Mouse (Mus musculus) mouse trophoblast stem cell (cell line): ENCODE measurements around the gene Col4a2.

Experiments used
- in situ Hi-C, 2 experiments: fragments of 300-500 bp; cut with MseI, MboI; formaldehyde crosslinking; loops; 2 replicates in 1 of 2; 3 replicates in 1 of 2; pipeline ENCODE4 v1.15.1; 2025

The Col4a2 gene

DNA sequence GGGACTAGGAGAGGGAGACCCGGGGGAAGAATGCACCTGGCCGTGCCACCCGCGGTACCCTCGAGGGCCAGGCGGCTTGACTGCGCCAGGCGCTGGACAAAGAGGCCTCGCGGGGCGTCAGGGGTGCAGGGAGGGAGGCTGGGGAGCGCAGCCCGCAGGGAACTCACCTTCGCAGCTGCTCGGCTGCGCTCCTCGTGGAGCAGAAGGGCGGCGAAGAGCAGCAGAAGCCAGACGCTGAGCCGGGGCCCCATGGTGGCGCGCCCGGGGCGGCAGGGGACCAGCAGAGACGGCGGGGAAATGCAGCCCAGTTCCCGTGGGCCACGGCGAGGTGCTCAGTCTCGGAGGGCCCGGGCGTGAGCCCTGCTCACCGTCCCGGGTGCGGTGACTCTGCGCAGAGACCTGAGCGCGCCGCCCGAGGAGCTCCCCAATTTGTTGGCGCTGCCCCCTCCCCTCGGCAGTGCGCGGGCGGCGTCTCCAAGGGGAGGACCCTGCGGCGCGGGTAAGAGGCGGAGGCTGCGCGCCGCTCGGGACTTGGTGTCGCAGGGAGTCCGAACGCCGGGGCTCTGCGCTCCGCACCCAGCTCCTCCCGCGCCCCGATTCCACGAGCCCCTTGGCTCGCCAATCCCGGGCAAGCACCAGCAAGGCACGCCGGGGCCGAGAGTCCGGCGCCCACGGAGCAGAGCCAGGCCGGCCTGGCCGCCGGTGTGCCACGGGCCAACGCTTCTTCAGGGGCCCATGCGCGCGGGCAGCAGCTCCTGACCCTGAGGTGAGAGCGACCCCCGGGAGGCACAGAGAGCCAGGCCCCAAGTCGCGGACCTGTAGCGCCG, at the start of gene Col4a2, which contains the start of gene Col4a1:
Gene Col4a2, plus strand, starts transcription at position 457 of the 827 bp plus-strand sequence.
Gene Col4a1, minus strand, starts transcription at position 478 of the 827 bp plus-strand sequence.
- in situ Hi-C loops = no loop called here

GRCm38 (mm10) chr8:11263848-11264247, 48.8 kb upstream of the Col4a2 start:
- in situ Hi-C loops = no loop called here

DNA sequence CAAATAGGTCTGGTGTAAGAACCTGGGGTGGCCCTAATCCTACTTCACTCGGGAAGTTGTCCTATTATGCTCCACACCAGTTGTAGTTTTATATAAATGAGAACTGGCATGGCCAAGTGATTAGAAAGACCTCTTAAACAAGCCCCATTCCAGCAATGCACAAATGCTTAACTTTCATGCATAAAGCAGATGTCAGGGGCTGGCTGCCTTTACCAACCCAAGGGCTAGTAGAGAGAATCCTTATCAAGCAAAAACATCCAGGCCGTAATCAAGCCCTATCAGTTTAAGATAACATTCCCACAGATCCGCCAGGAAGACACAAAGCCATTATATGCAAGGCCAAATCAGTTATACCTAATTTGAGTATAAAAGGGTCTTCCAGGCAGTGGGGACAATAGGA, 46.6 kb upstream of the Col4a2 start:
- in situ Hi-C loops = no loop called here

- in situ Hi-C loops = no loop called here
These were observed 46.1 kb upstream of the Col4a2 start for GRCm38 (mm10) chr8:11266471-11266870.

DNA sequence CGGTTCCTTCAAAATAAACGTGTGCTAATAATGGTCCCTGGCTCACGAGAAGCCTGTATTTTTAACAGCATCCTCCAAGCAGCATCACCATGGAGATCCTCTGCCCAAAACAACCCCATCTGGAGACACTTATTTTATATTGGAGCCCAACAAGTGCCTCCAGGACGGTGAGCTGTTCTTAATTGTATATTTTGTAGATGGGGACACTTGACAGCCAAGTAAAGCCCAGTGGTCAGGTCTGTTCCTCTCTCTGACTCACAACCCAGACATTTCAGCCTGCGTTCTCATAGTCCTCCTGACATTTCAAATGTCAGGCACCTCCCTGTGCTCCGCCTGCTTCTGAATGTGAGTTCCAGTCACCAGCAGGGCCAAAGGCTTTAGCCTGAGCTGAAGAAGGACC, 43.9 kb upstream of the Col4a2 start:
- in situ Hi-C loops = no loop called here

DNA sequence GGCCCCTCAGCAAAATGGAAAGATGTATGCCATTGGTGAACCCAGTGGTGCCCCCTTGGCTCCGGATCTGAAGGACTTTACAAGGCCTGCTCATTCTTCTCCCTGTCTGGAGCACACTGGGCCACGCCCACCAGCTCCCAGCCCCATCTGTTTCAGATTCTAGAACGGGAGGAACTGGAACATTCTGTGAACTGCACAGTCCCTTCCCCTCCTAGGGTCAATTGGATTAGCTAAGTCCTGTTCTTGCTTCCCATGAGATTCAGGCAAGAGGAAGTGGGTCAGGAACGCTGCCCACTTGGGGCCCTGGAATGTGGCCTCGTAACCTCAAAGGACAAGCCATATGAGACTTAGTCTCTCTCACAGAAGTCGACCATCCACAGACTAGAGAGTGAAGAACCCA, 41.8 kb upstream of the Col4a2 start:
- in situ Hi-C loops = no loop called here

- in situ Hi-C loops = no loop called here
These were observed 40.4 kb upstream of the Col4a2 start for GRCm38 (mm10) chr8:11272205-11272604.

DNA sequence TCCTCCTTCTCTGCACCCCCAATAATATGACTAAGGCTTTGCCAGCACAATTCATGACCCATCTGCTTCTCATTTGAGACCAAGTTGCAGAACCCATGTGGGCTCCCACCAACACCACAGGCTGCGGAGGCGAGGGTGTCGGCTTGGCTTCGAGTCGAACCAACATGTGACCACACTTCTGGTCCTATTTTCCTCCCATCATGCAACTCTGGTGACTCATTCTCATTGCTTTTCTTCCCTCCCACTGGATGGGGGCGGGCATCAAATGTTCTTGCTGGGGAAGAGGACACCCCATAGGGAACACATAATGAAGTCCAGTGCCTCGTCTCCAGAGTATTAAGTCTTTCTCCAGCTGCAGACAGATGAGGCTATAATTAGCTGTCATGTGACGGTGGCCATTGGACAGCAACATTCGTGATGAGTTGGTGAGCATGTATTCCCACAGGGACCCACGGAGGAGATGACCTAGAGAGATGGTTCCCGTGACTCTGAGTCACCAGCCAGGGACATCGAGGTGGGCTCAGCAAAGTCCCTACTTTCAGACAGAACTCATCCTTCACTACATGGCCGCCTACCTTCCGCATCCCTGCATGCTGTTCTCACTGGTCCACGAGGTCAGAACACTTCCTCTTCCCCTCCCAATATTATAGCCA, 39.0 kb upstream of the Col4a2 start:
- in situ Hi-C loops = no loop called here

DNA sequence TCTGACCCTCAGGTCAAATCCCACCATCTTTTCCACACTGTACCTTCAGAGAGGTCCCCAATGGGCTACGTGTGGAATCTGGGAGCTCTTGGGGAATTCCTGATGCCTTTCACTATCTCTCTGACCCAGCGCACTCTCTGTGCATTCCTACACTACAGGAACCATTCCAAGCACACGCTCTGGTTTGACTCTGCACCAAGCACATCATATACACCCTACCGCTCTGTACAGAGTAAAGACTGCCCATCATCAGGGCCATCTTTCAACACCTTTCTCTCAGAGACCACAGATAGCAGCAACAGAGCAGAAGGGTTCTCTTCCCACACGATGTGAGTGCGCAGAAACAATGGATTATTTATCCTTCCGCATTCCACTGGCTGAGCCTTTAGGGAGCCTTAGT, 38.2 kb upstream of the Col4a2 start:
- in situ Hi-C loops = no loop called here

- in situ Hi-C loops = no loop called here
These were observed 36.3 kb upstream of the Col4a2 start for GRCm38 (mm10) chr8:11276286-11276685.

DNA sequence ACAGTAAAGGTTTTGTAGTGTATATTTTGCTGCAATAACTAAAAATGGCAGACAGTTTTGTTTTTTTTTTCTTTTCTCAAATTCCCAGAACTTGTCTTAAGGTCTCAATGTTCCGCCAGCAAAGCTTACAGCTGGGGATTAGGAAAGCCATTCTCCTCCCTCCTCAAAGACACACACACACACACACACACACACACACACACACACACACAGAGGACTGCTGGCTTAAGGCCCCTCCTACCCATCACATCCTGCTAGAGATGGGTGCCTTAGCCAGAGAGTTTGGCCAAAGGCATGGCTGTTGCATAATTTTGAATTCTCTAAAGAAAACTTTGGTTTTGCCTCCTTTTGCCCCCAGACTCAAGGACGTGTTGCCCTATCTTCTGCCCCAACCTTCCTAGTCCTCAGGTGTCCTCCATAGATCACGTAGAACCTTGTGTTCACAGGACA, 35.0 kb upstream of the Col4a2 start:
- in situ Hi-C loops = no loop called here

DNA sequence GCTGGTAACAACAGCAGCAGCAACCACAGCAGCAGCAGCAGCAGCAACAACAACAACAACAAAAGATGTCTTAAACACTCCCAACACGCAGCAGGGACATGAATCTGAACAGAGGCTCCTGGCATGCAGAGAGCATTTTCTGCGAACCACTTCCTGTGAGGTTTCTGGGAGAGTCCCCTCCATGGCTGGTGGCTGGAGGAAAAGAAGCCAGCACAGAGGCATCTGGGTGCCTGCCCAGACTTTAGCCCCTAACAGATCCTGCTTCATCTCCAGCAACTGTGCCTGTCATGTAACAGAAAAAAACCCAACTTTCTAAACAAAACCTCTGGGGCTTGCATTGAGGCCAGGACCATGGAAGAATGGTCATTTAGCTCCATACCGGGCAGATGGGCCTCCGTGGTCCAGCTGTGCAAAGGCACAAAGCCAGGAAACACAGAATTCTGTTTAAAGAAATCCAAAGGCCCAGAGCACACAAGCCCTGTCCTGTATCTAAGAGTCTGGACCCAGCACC, 34.4 kb upstream of the Col4a2 start:
- in situ Hi-C loops = no loop called here

DNA sequence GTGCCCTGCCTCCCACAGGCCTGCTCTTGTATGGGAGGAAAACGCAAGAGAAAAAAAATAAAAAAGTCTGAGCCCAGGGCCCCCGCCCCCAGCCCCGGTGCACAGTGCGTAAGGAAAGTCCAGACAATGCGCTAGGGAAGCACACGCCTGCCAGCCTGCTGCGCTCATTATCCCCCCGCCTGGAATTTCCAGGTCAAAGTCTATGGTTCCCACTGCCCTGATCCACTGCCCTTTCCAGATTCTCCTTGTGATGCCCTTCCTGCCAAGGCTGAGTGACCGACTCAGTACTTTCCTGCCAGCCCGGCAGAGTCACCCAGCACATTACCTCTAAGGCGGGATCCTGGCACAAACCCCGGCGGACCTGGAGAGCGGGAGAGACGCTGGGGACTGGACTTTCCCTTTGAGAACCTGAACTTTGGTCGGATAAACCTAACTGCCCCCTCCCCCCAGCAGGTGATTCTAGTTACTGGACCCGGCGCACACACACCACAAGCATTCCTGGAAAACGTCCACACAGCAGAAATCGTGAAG, 33.2 kb upstream of the Col4a2 start:
- in situ Hi-C loops = no loop called here

DNA sequence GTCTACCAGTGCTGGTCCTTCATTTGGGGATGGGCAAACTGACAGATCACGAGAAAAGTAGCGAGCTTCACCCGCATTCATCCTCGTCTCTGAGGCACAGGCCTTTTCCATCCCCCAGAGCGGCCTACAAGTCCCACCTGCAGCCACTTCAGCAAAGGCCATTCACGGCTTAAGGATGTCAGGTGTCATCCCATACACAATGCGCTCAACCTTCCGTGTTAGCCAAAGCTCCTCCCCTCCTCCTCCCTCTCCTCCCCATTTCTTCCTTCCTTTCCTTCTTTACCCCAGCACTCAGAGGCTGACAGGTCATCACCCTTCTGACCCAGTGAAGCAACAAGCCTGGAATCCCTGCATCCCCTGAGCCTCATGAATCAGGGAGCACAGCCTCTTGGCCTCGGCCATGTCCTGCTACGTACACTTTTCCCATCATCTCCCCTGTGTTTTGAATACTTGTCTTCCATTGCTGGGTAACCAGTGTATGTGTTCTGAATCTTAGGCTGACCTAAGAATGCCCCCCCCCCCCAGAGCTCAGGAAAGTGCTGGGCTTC, 31.8 kb upstream of the Col4a2 start:
- in situ Hi-C loops = no loop called here

DNA sequence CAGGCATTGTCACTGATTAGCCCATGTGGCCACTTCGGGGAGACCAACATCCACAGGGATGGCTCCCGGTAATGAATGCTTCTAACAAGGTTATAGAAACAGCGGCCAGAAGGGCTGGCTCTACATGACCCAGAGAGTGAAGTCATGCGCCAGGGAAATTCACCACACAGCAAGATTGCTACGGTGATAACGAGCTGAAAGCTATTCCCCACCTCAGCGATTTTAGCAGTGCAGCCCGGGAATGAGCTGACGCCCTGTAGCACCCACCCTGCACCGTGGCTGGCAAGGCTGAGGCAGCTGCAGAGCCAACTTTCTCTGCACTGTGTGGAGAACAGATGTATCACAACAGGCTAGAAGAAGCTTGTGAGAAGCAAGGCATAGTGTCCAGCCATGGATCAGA, 30.5 kb upstream of the Col4a2 start:
- in situ Hi-C loops = no loop called here

DNA sequence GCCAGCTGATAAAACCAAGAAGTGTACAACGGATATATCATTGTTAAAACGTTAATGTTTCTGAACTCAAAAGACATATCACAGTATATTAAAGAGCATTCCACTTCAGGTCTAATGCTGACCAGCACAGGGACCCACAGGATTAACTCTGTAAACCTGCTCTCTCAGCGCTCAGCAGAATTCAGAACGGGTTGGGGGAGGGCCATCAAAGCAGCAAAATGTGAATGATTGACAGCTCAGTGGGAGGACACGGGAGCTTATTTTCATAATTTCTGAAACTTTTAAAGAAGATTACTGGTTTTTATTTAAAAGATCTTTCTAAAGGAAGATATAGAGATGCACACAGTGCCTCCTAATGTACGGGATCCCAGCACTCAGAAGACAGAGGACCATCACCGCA, 29.9 kb upstream of the Col4a2 start:
- in situ Hi-C loops = no loop called here

DNA sequence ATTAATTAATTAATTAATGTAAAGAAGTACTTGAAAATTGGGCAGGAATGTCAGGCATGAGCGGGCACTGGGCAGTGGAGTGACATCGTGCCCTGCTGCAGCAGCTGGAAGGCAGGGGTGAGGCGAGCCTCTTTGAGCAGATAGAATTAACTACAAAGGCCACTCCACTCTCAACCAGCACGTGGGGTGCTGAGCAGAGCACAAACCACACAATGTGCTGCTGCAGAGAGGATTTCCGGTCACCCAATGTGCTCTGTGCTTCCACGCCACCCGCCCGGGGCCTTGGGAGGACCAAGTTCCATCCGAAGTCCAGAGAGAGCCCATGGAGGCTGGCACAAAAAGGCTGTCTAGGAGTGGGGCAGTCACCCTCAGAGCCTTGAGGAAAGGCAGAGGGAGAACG, 29.4 kb upstream of the Col4a2 start:
- in situ Hi-C loops = no loop called here

DNA sequence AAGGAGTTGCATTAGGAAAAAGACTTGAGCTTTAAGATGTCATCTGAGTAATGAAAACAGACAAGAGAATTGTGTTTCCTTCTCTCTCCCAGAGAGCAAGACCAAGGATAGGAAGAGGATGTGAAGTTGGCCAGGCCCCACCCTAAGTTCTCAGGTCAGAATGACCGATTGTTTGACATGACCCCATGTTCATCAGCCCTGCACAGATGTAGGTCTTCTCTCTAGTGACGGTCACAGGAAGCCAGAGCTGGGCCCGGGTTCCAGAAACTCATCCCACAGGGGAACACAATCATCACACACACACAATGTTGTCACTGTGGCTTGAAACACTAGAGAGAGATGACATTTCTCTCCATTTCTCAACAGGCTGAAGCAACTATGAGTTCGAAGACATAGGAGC, 27.2 kb upstream of the Col4a2 start:
- in situ Hi-C loops = no loop called here

GRCm38 (mm10) chr8:11287139-11287538, 25.5 kb upstream of the Col4a2 start:
- in situ Hi-C loops = no loop called here

DNA sequence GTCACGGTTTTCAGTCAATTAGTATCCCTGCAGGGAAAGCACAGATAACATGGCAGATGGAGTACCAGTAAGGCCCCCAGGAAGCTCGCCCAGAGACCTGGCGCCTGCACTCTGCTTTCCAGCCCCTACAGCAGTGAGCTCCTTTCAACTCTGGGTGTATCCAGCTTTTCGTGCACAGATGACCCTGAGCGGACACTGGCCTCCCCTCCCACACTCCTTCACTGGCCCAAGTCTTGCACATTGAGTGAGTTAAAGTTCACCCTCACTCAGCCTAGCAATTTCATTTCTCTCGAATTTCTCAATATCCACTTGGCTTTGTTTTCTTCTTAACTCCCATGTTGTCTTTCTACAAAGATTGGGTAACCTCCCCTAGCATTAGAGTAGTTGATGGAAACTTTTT, 24.3 kb upstream of the Col4a2 start:
- in situ Hi-C loops = no loop called here

DNA sequence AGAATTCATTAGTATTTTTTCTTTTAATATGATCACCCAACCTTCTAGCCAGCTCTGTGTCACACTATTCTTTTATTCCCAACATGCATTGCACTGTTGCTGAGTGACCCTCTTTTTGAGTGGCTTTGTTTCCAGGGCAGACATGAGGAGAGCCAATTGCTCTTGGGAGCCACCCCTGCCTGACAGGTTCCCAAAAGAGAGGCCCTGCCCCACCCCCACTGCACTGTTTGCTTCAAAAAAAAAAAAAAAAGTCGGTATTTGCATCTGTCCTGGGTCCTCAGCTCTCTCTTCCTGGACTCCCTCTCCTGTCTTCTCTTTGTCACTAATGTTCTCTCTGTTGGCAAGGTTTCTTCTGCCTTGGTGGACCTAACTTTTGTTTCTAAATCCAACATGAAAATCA, 22.1 kb upstream of the Col4a2 start:
- in situ Hi-C loops = no loop called here

DNA sequence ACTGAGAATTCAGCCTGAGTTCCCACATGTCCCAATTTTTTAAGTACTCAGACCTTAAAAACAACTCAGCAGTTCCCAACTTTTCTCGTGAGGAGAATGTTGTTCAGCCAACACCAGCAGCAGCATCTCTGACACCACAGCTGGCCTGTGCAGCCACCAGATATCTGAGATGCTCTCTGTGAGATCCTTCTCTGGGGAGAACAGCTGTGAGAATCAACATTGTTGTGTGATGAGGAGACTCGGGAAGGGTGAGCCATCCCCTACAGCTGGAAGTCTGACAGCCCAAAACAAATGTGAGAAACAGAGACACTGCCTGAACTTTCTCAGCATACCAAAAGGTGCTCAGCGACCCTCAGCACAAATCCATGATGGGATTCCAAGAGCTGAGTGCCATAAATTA, 20.0 kb upstream of the Col4a2 start:
- in situ Hi-C loops = no loop called here
